Mouse (Mus musculus) c-Kit-positive CD71-negative TER-119-negative erythroid progenitor cells, embryonic 14.5 days (primary cell): ENCODE data around the gene Klf9.

ENCODE experiments used
- DNase-seq: peaks from one replicate; pipeline ENCODE4 v3.0.0-alpha.2; 2013; ENCODE audit warnings: low read depth

The Klf9 gene

DNA sequence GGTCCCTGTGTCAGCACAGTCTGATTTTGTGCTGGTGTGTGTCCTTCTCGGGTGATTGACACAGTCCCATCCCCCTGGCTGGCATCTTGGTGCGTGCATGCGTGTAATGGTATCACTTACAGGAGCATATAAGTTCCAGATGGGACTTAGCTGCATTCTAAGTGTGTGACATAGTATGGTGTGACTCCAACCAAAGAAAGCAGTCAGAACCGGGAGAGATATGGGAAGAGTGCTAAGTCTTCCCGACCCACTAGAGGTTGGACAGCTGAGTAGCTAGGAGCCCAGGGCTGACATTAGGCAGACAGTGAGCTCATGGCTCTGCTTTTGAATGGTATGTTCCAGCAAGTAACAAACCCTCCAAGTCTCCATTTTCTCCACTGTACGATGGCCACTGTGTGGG is 21.9 kb downstream of the Klf9 start:
- DNase-seq = no peak

- no peak for DNase-seq
Observed at GRCm38 (mm10) chr19:23163361-23163760, 22.3 kb downstream of the Klf9 start.

DNA sequence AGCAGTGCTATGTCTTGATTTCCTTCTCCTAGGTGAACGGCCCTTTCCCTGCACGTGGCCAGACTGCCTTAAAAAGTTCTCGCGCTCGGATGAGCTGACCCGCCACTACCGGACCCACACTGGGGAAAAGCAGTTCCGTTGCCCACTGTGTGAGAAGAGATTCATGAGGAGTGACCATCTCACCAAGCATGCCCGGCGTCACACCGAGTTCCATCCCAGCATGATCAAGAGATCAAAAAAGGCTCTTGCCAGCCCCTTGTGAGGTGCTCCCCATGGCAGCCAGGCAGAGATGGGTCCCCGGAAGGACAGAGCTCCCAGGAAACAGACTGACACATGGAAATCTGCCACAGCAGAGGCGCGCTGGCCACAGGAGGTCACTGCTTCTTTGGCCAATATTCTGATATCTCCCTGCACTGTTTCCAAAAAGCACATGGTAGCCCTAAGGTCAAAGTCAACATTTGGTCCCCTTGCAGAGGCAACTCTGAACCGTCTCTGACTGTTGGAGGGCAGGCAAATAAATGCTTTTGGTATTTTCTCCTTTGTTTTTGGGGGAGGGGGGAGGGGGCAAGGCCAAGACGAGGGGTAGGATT is 23.7 kb downstream of the Klf9 start:
- no peak for DNase-seq

DNA sequence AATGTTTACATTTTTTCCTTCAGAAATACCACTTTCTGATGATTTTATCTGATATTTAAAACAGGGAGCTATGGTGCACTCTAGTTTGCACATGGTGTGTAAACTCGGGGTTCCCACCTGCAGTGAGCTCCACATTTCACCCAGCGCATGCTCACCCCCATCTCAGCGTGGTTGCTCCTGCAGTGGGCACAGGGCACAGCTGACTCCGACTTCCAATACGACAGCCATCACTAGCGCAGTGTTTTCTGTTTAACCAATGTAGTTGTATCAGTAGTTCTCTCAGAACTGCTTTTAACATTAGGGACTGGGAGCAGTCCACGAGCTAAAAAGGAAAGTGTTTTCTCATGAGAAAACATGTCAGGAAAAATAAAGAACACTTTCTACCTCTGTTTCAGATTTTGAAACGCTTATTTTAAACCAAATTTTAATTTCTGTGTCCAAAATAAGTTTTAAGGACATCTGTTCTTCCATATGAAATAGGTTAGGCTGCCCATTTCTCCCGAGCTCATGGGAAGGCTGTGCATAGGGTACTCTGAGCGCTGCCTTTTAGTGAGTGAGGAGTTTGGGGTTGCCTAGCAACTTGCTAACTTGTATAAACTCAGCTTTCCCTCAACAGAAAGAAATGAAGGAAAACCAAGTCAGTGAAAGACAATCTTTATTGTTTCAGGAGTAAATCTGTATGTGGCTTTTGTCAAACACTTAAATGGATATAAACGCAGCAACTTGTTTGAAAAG is 25.7 kb downstream of the Klf9 start:
- DNase-seq = no peak

DNA sequence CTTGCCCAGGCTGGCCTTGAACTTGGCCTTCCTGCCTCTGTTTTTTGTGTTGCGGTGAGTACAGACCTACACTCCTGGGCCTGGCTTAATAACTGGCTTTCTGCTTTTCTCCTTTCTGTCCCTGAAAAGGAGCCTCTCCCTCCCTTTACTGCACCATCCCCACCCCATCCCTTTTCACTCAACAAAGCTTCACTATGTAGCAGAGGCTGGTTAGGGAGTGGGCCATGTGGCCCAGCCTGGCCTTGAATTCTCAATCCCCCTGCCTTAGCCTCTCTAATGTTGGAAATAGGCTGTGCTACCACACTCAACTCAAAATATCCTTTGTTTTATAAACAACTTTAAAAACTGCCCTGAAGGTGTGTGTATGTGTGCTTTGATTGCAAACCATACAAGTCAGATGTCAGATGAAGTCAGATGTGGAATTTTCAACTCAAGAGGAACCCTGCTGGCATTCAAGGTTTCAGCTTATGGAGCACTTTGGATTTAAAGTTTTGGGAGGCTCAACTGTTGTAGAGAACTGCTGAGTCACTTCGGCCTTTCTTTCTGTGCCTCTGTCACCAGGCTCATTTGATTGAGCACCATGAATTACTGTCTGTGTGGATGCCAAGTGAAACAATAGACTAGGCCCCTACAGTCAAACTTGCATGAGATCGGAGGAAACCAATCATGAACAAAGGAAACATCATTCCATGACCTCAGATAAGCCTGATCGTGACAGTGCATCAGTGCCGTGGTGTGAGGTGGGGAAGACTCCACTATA is 28.1 kb downstream of the Klf9 start:
- no peak for DNase-seq

- no peak for DNase-seq
Observed at GRCm38 (mm10) chr19:23169659-23170050, 28.6 kb downstream of the Klf9 start.

- DNase-seq = no peak
Observed at GRCm38 (mm10) chr19:23170476-23170875, 29.4 kb downstream of the Klf9 start.

DNA sequence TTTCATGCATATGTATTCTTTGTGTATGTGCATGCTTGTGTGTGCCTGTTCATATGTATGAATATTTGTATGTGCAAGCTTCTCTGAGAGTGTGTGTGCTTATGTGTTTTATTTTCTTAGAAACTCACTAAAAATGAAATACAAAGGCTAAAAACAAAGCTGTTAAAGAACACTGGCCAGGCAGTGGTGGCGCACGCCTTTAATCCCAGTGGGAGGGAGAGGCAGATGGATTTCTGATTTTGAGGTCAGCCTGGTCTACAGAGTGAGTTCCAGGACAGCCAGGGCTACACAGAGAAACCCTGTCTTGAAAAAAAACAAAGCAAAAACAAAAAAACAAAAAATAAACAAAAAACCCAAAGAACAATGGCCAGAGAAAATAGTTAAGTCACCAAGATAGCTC is 30.1 kb downstream of the Klf9 start:
- no peak for DNase-seq

GRCm38 (mm10) chr19:23175090-23175489 is 34.1 kb downstream of the Klf9 start:
- no peak for DNase-seq

DNA sequence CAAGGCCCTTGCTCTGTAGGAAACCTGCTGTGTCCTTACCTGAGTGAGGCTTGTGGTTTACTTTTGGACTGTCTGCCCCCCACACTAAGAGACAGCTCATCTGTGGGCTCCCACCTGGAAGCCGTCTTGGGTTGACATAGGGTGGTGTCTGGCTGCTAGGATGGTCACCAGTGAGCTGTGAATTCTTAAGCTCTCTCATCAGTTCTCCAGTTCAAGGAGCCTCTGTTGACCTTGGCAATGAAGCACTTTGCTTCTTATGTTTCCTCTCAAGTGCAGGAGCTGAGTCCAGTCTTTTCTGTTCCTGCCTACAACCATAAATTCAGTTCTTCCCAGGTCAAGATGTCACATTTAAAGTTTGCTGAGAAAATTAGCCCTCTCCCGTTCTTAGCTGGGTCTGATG is 34.5 kb downstream of the Klf9 start:
- no peak for DNase-seq

DNA sequence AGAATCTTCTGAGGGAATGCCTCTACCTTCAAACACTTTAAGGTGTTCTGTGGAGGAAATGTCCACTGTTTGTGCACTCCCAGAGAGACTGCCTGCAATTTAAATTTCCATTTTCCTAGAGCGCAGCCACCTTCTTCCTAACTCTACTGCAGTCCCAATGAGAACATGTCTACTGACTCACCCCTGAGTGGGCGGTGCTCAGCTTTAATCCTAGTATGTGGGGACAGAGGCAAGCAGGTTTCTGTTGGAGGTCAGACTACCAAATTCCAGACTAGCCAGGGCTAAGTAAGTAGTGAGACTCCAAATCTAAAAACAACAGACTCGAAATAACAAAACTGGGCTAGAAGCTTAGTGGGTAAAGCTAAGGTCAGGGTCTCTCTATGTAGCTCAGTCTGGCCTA is 37.5 kb downstream of the Klf9 start:
- no peak for DNase-seq

GRCm38 (mm10) chr19:23183493-23183892 is 42.5 kb downstream of the Klf9 start:
- DNase-seq = no peak

DNA sequence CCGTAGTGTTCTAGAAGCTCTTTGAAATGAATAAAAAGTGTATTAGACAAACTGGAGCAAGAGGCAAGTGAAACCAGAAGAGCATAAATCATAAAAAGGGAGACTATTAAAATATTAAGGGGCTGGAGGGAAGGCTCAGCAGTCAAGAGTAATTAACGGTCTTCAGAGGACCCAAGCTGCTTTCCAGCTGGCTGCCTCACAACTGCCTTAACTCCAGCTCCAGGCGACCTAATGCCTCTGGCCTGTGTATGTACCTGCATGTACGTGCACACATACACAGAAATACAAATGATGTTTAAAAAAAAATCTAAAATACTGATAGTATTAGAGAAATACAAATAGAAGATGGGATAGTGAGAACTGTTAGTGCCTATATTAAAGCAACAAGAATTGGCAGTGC is 43.0 kb downstream of the Klf9 start:
- no peak for DNase-seq

DNA sequence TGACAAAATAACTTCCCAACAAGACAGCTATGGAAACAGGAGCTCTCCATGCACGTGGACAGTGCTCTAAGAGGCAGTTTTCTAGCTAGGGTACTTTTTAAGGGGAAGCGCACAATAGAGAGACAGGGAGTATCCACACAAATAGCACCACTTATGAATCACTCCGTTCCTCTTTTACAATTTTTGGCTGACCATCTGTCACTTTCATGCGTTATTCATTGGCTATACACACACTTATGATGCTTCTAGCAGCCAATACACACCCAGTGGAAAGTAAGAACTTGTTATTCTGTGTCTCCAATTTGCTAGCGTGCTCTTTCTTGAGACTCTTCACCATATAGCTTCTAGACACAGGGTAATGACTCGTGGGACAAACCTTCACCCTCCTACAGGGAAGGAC is 46.7 kb downstream of the Klf9 start:
- no peak for DNase-seq

DNA sequence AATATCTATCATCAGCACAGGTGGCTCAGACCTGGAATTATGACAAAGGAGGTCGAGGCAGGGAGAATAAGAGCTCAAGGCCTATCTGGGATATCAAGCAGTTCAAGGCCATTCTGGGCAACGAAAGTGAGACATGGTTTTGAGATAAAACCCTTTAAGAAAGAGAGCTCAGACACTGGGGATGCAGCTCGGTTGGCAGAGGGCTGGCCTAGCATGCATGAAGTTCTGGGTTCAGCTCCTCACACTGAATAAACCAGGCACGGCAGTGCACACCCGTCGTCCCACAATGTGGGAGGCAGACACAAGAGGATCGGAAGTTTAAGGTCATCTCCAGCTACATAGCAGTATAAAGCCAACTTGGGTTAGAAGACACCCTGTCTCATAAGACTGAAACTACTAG is 48.0 kb downstream of the Klf9 start:
- no peak for DNase-seq

DNA sequence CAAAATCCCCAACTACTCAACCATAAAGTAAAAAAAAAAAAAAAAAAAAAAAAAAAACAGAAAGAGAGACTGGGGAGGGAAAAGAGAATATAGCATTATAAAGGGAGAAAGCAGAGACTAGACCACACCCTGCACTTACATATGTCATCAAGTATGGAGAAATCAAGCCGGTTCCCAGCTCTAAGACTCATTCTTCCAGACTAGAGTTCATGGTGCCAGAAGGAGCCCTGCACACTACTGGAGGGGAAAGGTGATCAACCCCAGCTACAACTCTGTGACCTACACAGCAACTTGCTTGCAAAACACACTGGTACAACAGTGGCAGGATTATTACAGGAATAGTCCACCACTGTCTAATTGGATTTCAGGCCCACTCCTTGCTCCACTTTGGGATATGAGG is 48.7 kb downstream of the Klf9 start:
- DNase-seq = no peak

DNA sequence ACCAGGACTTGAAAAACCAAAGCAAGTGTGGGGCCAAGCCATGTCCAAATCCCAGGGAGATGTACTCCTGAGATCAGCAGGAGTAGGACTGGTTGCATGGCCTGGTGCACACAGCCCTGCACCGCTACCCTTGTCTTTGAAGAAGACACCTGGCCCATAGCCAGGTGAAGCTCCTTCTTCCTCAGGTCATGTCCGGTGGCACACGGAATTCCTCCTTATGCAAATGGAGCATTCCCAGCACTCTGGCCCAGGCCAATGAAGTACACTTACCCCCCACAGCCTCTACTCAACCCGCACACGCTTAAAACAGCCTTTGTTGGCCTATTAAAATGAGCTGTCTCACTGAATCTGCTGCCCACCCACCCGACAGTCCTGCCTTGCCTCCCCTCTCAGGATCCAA is 50.5 kb downstream of the Klf9 start:
- DNase-seq = no peak

DNA sequence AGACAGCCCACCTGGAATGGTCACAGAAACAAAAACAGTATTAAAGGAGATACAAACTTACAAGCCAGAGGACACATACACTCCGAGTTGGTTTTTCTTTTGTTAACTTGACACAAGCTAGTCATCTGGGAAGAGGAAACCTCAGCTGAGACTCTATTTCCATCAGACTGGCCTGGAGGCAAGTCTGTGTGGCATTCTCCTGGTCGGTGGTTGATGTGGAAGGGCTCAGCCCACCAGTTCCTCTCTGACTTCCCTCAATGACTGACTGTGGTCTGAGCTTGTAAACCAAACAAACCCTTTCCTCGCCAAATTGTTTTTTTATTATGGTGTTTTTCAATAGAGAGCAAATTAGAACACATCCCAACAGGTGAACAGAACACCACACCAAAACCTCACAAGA is 52.0 kb downstream of the Klf9 start:
- DNase-seq = peak; percentile 10

GRCm38 (mm10) chr19:23202106-23202505 is 61.1 kb downstream of the Klf9 start:
- DNase-seq = no peak

DNA sequence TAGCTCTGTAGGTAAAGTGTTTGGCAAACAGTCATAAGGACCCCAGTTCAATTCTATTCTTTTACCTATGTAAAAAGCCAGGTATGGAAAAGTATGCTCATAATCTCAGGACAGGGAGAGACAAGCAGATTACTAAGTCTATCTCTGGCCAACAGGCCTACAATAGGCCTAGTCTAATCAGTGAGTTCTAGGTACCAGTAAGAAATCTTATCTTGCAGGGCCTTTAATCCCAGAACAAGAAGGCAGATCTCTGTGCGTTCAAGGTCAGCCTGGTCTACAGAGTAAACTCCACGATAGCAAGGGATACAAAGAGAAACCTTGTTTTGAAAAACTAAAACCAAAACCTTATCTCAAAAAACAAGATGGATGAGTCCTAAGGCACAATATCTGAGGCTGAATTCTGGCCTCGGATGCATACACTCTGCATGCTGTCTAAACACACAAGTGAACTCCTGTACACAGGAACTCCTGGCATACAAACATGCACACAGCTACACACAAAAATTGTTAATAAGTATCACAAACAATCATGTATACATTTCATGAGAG is 62.6 kb downstream of the Klf9 start:
- DNase-seq = no peak

DNA sequence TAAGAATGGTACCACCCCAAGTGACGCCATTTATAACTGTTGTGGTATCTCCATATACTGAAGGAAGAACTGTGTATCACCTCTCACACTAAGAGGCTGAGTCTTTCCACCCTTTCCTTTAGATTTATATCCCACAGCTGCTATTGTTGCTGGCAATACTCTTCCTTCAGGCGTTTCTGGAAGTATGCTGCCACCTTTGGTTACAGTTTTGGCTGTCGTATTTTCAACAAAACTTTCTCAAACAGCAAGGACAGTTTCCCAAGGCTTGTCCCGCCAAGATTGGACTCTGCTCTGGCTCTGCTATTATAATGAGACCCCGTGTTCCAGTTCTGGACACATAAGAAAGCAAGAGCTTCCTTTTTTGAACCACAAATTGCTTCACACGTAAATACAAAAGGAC is 70.3 kb downstream of the Klf9 start:
- DNase-seq = no peak

GRCm38 (mm10) chr19:23214326-23214725 is 73.3 kb downstream of the Klf9 start:
- no peak for DNase-seq
